Mouse (Mus musculus) gastrocnemius, adult 2 months (tissue): ENCODE measurements around the gene Tmem115. TPM values are rescaled to one million over a fixed set of nuclear protein-coding genes. Genes with fewer than 3 reads are reported as not detected.
A peak's percentile ranks its signal among the peaks of the same experiment; 100 is the strongest.

Experiments used
- DNase-seq: peaks from one replicate; pipeline ENCODE4 v3.0.0; 2022
- H3K27ac ChIP-seq: fragments of 200-600 bp; 2 replicates; pipeline ENCODE4 v1.8.1; 2022; ENCODE audit warnings: mild to moderate bottlenecking
- H3K4me3 ChIP-seq: fragments of 200-600 bp; 2 replicates; pipeline ENCODE4 v1.8.1; 2022; ENCODE audit warnings: mild to moderate bottlenecking, moderate library complexity
- CTCF ChIP-seq: fragments of 200-600 bp; IDR thresholded peaks from 2 replicates; pipeline ENCODE4 v1.8.1; 2022; ENCODE audit warnings: antibody characterized with exemption, mild to moderate bottlenecking, moderate library complexity
- intact Hi-C: fragments of 180-260 bp; cut with DNase I; formaldehyde crosslinking; loops from one replicate; pipeline ENCODE4 v1.15.1; 2025
- total RNA-seq, 2 experiments: library from RNA; stranded (reverse); gene quantifications; 2 replicates each; pipeline ENCODE4 v1.2.3; 2021

Gene Tmem115
- total RNA-seq, 2 experiments from 2014 or later = 16.6 to 17.3 TPM

GRCm38 (mm10) chr9:107534408-107535202 is 860 bp downstream of the Tmem115 start:
- peak overlapping the region; percentile 92 for H3K4me3 ChIP-seq
- intact Hi-C loops = no loop called here
- peak; percentile 62 for DNase-seq
- H3K27ac ChIP-seq = peak overlapping the region; percentile 94
- TF ChIP-seq CTCF = no peak

- DNase-seq = no peak
- no peak for TF ChIP-seq CTCF
- intact Hi-C loops = no loop called here
- Histone ChIP-seq H3K27ac (no peak overlapping the region), H3K4me3 (no peak overlapping the region)
Observed at GRCm38 (mm10) chr9:107538231-107538630, 4.5 kb downstream of the Tmem115 start.

- Histone ChIP-seq H3K27ac (no peak overlapping the region), H3K4me3 (no peak overlapping the region)
- DNase-seq = no peak
- intact Hi-C loops = no loop called here
- no peak for TF ChIP-seq CTCF
Observed at GRCm38 (mm10) chr9:107538711-107539110, 5.0 kb downstream of the Tmem115 start.

GRCm38 (mm10) chr9:107539940-107540339 is 6.2 kb downstream of the Tmem115 start:
- Histone ChIP-seq H3K4me3 (no peak overlapping the region), H3K27ac (no peak overlapping the region)
- intact Hi-C loops = no loop called here
- no peak for DNase-seq
- no peak for TF ChIP-seq CTCF

- intact Hi-C loops = no loop called here
- DNase-seq = no peak
- Histone ChIP-seq H3K27ac (no peak overlapping the region), H3K4me3 (no peak overlapping the region)
- no peak for TF ChIP-seq CTCF
Observed at GRCm38 (mm10) chr9:107540420-107540819, 6.7 kb downstream of the Tmem115 start.

GRCm38 (mm10) chr9:107541005-107541404 is 7.3 kb downstream of the Tmem115 start:
- intact Hi-C loops = no loop called here
- no peak for TF ChIP-seq CTCF
- peak overlapping the region; percentile 88 for H3K4me3 ChIP-seq
- no peak for DNase-seq
- no peak overlapping the region; the same call in 1 of the 2 replicates for H3K27ac ChIP-seq

- DNase-seq = peak; percentile 96
- Histone ChIP-seq H3K27ac (peak within 1 kb of the TSS; percentile 95), H3K4me3 (peak within 1 kb of the TSS; percentile 88)
- no peak for TF ChIP-seq CTCF
- intact Hi-C loops = no loop called here
Observed at GRCm38 (mm10) chr9:107541474-107542351, 8.0 kb downstream of the Tmem115 start, which contains the start of the genes Cyb561d2 and Nprl2. Gene Cyb561d2, minus strand, starts transcription at chr9:107542193. Gene Nprl2, plus strand, starts transcription at chr9:107542226.

GRCm38 (mm10) chr9:107542352-107542686 is 8.6 kb downstream of the Tmem115 start:
- peak overlapping the region; percentile 88 for H3K4me3 ChIP-seq
- intact Hi-C loops = no loop called here
- H3K27ac ChIP-seq = peak overlapping the region; percentile 95
- no peak for DNase-seq
- no peak for TF ChIP-seq CTCF

- DNase-seq = no peak
- H3K27ac ChIP-seq = peak overlapping the region; percentile 95
- TF ChIP-seq CTCF = no peak
- peak overlapping the region; percentile 88 for H3K4me3 ChIP-seq
- intact Hi-C loops = no loop called here
Observed at GRCm38 (mm10) chr9:107542721-107543120, 9.0 kb downstream of the Tmem115 start.

- intact Hi-C loops = no loop called here
- no peak overlapping the region for H3K4me3 ChIP-seq
- H3K27ac ChIP-seq = no peak overlapping the region
- DNase-seq = no peak
- TF ChIP-seq CTCF = no peak
Observed at GRCm38 (mm10) chr9:107543299-107543698, 9.6 kb downstream of the Tmem115 start.

- TF ChIP-seq CTCF = no peak
- no peak for DNase-seq
- no peak overlapping the region for H3K27ac ChIP-seq
- intact Hi-C loops = no loop called here
- H3K4me3 ChIP-seq = no peak overlapping the region
Observed at GRCm38 (mm10) chr9:107544196-107544700, 10.5 kb downstream of the Tmem115 start.

GRCm38 (mm10) chr9:107544729-107545128 is 11.0 kb downstream of the Tmem115 start:
- TF ChIP-seq CTCF = no peak
- no peak overlapping the region for H3K4me3 ChIP-seq
- DNase-seq = no peak
- no peak overlapping the region for H3K27ac ChIP-seq
- intact Hi-C loops = no loop called here

GRCm38 (mm10) chr9:107545199-107545598 is 11.5 kb downstream of the Tmem115 start:
- 0 out of 2 replicates have a peak overlapping the region, but pooled peaks have one; percentile 9 for H3K27ac ChIP-seq
- intact Hi-C loops = no loop called here
- no peak for DNase-seq
- no peak overlapping the region for H3K4me3 ChIP-seq
- no peak for TF ChIP-seq CTCF
